Mouse (Mus musculus) liver, adult 2 months (tissue): ENCODE measurements around the gene Usp2.

Experiments
- CTCF ChIP-seq: fragments of 200-500 bp; IDR thresholded peaks from 2 replicates; pipeline ENCODE4 v1.5.1; 2011; ENCODE audit warnings: low read depth, low read length, control low read depth
- POLR2A ChIP-seq: fragments of 200-500 bp; IDR thresholded peaks from 2 replicates; pipeline ENCODE4 v1.6.1; 2011; ENCODE audit warnings: low read length, control low read depth; ENCODE audit not compliant: insufficient read depth; ENCODE audit errors: extremely low read depth

DNA sequence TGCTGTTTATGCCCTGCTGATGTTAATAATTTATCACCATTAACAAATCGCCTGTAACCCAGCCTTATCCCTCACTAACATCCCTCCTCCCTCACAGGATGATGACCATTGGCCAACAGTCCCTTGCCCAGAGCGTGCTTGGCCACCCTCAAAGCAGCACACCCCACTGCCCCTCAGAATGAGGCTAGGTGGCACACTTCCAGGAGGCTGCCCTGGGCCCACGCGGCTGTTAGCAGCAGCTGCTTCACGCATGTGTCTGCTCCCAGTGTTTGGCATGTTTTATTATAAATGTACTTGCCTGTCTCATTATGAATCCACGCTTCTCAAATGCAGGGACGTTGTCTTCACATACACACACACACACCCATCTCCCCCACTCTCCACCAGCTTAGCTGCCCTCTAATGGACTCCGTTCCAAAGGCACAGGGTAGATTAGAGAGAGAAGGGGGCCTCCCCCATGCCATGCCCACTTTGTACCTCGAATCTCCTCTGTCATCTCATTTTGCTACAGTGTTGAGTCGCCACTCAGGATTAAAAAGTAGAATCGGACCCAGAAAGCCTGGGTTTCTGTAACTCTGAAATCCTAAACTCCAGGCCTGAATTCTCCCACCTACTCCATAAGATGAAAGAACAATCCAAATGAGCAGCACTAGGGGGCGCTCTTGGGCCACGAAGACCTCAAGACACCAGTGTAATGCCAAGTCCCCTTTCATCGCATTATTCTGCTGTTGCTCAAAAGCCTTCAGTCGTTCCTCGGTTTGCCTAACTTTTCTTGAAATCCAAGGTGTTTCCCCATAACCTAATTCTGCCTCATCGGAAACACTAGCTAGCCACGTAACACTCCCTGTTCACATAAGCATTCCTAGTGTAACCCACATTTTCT lies 59.0 kb downstream of the Usp2 start:
- no peak for TF ChIP-seq POLR2A
- peak; percentile 77 for TF ChIP-seq CTCF
